25 mouse cellular contexts compared by ENCODE assay signal in genomic region chr10:111130872-111131271, GRCm38 (mm10). TPM values are rescaled to one million over a fixed set of nuclear protein-coding genes. Genes with fewer than 3 reads are reported as not detected.
DNase-seq lines count a peak whose midpoint lies in the region; ATAC-seq and TF ChIP-seq lines count a peak whose summit lies in the region.
"Had no signal": no experiment of that assay in that cellular context is flagged by ENCODE, and none has a peak within 500 bp of the region (broad histone marks: within the 10 kb centered on the region; RNA-seq: fewer than 3 reads in every experiment).

No protein-coding gene starts in this region.

- H3K9me3 ChIP-seq in kidney, embryonic 15.5 days (replicated peaks) = no peaks in the 10 kb centered on the region
- H3K9me3 ChIP-seq: heart, embryonic 12.5 days; limb, embryonic 10.5 days; limb, embryonic 15.5 days; liver, embryonic 15.5 days; neural tube, embryonic 12.5 days; stomach, embryonic 15.5 days had no signal

- 57% methylated on average over 3 of the region's 3 CpGs for WGBS in kidney, embryonic 15.5 days

- H3K4me2 ChIP-seq in kidney, embryonic 15.5 days = no peak overlapping the region
- H3K4me2 ChIP-seq: heart, embryonic 12.5 days; hindbrain, embryonic 14.5 days; limb, embryonic 15.5 days; liver, embryonic 15.5 days; lung, embryonic 14.5 days; midbrain, embryonic 11.5 days; neural tube, embryonic 12.5 days; stomach, embryonic 15.5 days had no signal

- intact Hi-C loops in gastrocnemius, postnatal 36 days (cut with DNase I) = no loop called here

- H3K4me1 ChIP-seq in bone marrow macrophage, adult 2 months (ENCODE audit: control insufficient read depth, insufficient read depth, low read length) = peaks cover 75% of the 10 kb centered on the region
- H3K4me1 ChIP-seq in kidney, embryonic 15.5 days = peaks cover 4% of the 10 kb centered on the region; the same call in 1 of the 2 replicates
- H3K4me1 ChIP-seq: heart, embryonic 12.5 days; limb, embryonic 10.5 days; limb, embryonic 15.5 days; liver, embryonic 15.5 days; neural tube, embryonic 12.5 days; stomach, embryonic 15.5 days had no signal

- no peaks in the 10 kb centered on the region for H3K36me3 ChIP-seq in kidney, embryonic 15.5 days
- H3K36me3 ChIP-seq: heart, embryonic 12.5 days; limb, embryonic 10.5 days; limb, embryonic 15.5 days; liver, embryonic 15.5 days; neural tube, embryonic 12.5 days; stomach, embryonic 15.5 days had no signal

- H3K27ac ChIP-seq in bone marrow macrophage, adult 2 months (ENCODE audit: insufficient read depth, low read depth, low read length) = peak overlapping the region; percentile 90
- 0 out of 2 replicates have a peak overlapping the region, but pooled peaks have one; percentile 32 for H3K27ac ChIP-seq in kidney, embryonic 15.5 days
- H3K27ac ChIP-seq: heart, adult 2 months; hindbrain, embryonic 14.5 days; limb, embryonic 10.5 days; limb, embryonic 15.5 days; liver, embryonic 15.5 days; neural tube, embryonic 12.5 days; stomach, embryonic 15.5 days had no signal

- peak; percentile 54 for DNase-seq in kidney, adult 18-20 months
- DNase-seq in kidney, postnatal 4 days = no peak
- DNase-seq in kidney, postnatal 36 days = peak; percentile 66 to 75
- no peak for DNase-seq in layer of hippocampus, adult 8-10 months (ENCODE audit: low spot score in 2 of 2)
- no peak for DNase-seq in gastrocnemius, postnatal 36 days
- DNase-seq: adrenal gland, postnatal 25 days; B cell, adult 2 months; cerebellum, adult 18-20 months; cerebellum, postnatal 14 days; gastrocnemius, postnatal 25 days; heart, adult 2 months; layer of hippocampus, adult 9-11 months; lung, embryonic 14.5 days; right cerebral cortex, postnatal 25 days had no signal

- H3K4me3 ChIP-seq in bone marrow macrophage, adult 2 months (ENCODE audit: insufficient read depth, low read length) = no peak overlapping the region
- H3K4me3 ChIP-seq in kidney, embryonic 15.5 days (replicated peaks) = no peak overlapping the region
- H3K4me3 ChIP-seq: heart, adult 2 months; heart, embryonic 12.5 days; limb, embryonic 10.5 days; limb, embryonic 15.5 days; liver, embryonic 15.5 days; myocyte; neural tube, embryonic 12.5 days; stomach, embryonic 15.5 days had no signal

- no peak overlapping the region for H3K9ac ChIP-seq in kidney, embryonic 15.5 days
- H3K9ac ChIP-seq: heart, embryonic 12.5 days; hindbrain, embryonic 14.5 days; limb, embryonic 15.5 days; liver, embryonic 15.5 days; lung, embryonic 14.5 days; neural tube, embryonic 12.5 days; stomach, embryonic 15.5 days had no signal

- TF ChIP-seq CTCF in bone marrow macrophage, adult 2 months (IDR thresholded peaks at IDR 0.05; ENCODE audit: low read depth, low read length) = no peak

- no peak for TF ChIP-seq POLR2A in bone marrow macrophage, adult 2 months (IDR thresholded peaks at IDR 0.05; ENCODE audit: borderline replicate concordance, low read depth, low read length)

- H3K27me3 ChIP-seq in kidney, embryonic 15.5 days = no peaks in the 10 kb centered on the region
- H3K27me3 ChIP-seq: heart, embryonic 12.5 days; limb, embryonic 15.5 days; liver, embryonic 15.5 days; neural tube, embryonic 12.5 days; stomach, embryonic 15.5 days had no signal

- ATAC-seq in kidney, embryonic 15.5 days (replicated peaks; ENCODE audit: low FRiP score) = peak; percentile 40; the same call in 1 of the 2 replicates

RNA-seq across cellular contexts. Expression of gene Osbpl8, which starts 33.7 kb away (rescaled TPM):
- 155 and 166 TPM in 2 replicates for polyA plus RNA-seq in bone marrow macrophage, adult 2 months (2012; ENCODE audit: insufficient read depth, insufficient read length, missing spikeins)
- 9.0 and 9.6 TPM in 2 replicates for polyA plus RNA-seq in kidney, embryonic 15.5 days (2015; fragmentation: Nextera tagmentation; extraction: Ambion mirVana)
- total RNA-seq in layer of hippocampus, adult 8-10 months (2022) = 10 to 100 TPM; 58.5 to 65.7 (median 62.7) TPM
- total RNA-seq in gastrocnemius, postnatal 36 days (2021) = 10 to 100 TPM; 12.0 to 14.3 TPM

Comparison
In these comparisons a context has a peak if more than half of its experiments do, and no peak if none do; other contexts are left out.
1. DNase-seq: peak in kidney, adult 18-20 months (single experiment) and kidney, postnatal 36 days (2 of 2); none in kidney, postnatal 4 days (0 of 2), layer of hippocampus, adult 8-10 months (0 of 2) and gastrocnemius, postnatal 36 days (0 of 2).